ENCODE assay signal across 10 mouse cellular contexts in the genomic region with DNA sequence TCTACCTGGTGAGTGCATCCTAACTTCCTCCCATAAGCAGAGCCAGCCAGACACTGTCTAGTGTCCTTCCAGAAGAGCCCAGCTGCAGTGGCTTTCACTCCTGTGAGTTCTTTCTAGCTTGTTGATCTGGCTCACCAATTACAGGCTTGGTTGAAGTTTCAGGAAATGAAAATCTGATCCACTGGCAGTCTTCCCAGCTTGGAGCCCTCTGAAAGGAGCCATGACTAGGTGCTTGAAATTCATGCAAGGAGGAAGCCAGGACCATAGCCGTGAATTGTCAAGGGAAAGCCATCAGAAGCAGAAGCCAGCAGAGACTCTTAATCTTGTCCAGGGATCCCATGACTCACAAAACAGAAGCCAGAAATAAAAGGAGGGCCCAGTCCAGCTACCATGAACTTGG. TPM values are rescaled to one million over a fixed set of nuclear protein-coding genes. Genes with fewer than 3 reads are reported as not detected.
DNase-seq lines count a peak whose midpoint lies in the region; ATAC-seq lines count a peak whose summit lies in the region.
"Had no signal": no experiment of that assay in that cellular context is flagged by ENCODE, and none has a peak within 500 bp of the region (broad histone marks: within the 10 kb centered on the region; RNA-seq: fewer than 3 reads in every experiment).

No protein-coding gene starts in this region.

- H3K36me3 ChIP-seq in hindbrain, embryonic 16.5 days (ENCODE audit: control insufficient read depth, insufficient read depth, low read length), result no peaks in the 10 kb centered on the region
- H3K36me3 ChIP-seq: heart, embryonic 15.5 days; limb, embryonic 15.5 days had no signal

- H3K4me2 ChIP-seq in hindbrain, embryonic 16.5 days (ENCODE audit: low read length), result no peak overlapping the region
- H3K4me2 ChIP-seq: heart, embryonic 15.5 days; limb, embryonic 15.5 days had no signal

- no peak overlapping the region for H3K4me3 ChIP-seq in hindbrain, embryonic 16.5 days (ENCODE audit: low read length)
- H3K4me3 ChIP-seq: heart, embryonic 15.5 days; limb, embryonic 15.5 days had no signal

- H3K27me3 ChIP-seq in hindbrain, embryonic 16.5 days (replicated peaks; ENCODE audit: control insufficient read depth, insufficient read depth, low read length), result no peaks in the 10 kb centered on the region
- H3K27me3 ChIP-seq: limb, embryonic 15.5 days had no signal

- no peak overlapping the region for H3K9ac ChIP-seq in hindbrain, embryonic 16.5 days (ENCODE audit: low read depth, low read length)
- H3K9ac ChIP-seq: heart, embryonic 15.5 days; limb, embryonic 15.5 days had no signal

- no peak overlapping the region for H3K27ac ChIP-seq in hindbrain, embryonic 16.5 days (ENCODE audit: low read depth, low read length)
- H3K27ac ChIP-seq: heart, embryonic 15.5 days; limb, embryonic 15.5 days had no signal

- no peaks in the 10 kb centered on the region for H3K4me1 ChIP-seq in hindbrain, embryonic 16.5 days (ENCODE audit: control insufficient read depth, insufficient read depth, low read depth, low read length)
- H3K4me1 ChIP-seq: heart, embryonic 15.5 days had no signal

- DNase-seq in cerebellum, postnatal 10 days, result peak; percentile 70 to 71
- no peak for DNase-seq in cerebellum, adult 11 months
- DNase-seq in right cerebral cortex, adult 18-20 months, result peak; percentile 23
- no peak for DNase-seq in right cerebral cortex, postnatal 25 days
- peak; percentile 18 to 37 for DNase-seq in left cerebral cortex, postnatal 14 days (ENCODE audit: low spot score in 2 of 2)
- no peak for DNase-seq in heart, adult 8-10 months (ENCODE audit: low spot score)

- WGBS in hindbrain, embryonic 16.5 days, result 60% methylated on average over 1 of the region's 1 CpGs

- no peaks in the 10 kb centered on the region for H3K9me3 ChIP-seq in hindbrain, embryonic 16.5 days (ENCODE audit: control insufficient read depth, low read length)
- H3K9me3 ChIP-seq: heart, embryonic 15.5 days; limb, embryonic 15.5 days had no signal

- intact Hi-C loops in left cerebral cortex, postnatal 14 days (cut with DNase I), result no loop called here

- ATAC-seq in hindbrain, embryonic 16.5 days, result no peak
- no peak for ATAC-seq in activated CD4-positive, CD25-positive, alpha-beta regulatory T cell, adult 4 months

RNA-seq across cellular contexts. Expression of a gene that starts 8.7 kb away (rescaled TPM):
- not detected for total RNA-seq in left cerebral cortex, postnatal 14 days (2021)
- 0.11 and 0.27 TPM in 2 replicates for polyA plus RNA-seq in hindbrain, embryonic 16.5 days (2015; fragmentation: Nextera tagmentation; extraction: Ambion mirVana)
- polyA plus RNA-seq in activated CD4-positive, CD25-positive, alpha-beta regulatory T cell, adult 4 months (2017; shearing (Covaris generic)), result under 1 TPM in 1 of 2 experiments, not detected in 1; 0.05 TPM
- not detected for total RNA-seq in heart, adult 8-10 months (2022)

Comparison
In these comparisons a context has a peak if more than half of its experiments do, and no peak if none do; other contexts are left out.
1. DNase-seq: peak in cerebellum, postnatal 10 days (2 of 2), right cerebral cortex, adult 18-20 months (single experiment) and left cerebral cortex, postnatal 14 days (2 of 2); none in cerebellum, adult 11 months (single experiment), right cerebral cortex, postnatal 25 days (single experiment) and heart, adult 8-10 months (single experiment).